Mouse (Mus musculus) left cerebral cortex, postnatal 14 days (tissue): ENCODE measurements at regions not wholly inside any gene's neighbourhood (a gene's known extent, or its start where the extent isn't known, plus 50 kb on each side); places are given as distances from the start of the nearest gene placed in this dataset.

ENCODE experiments used
- DNase-seq, 2 experiments: peaks; one replicate each; pipeline ENCODE4 v3.0.0; 2021 to 2022; ENCODE audit warnings: low spot score in 2 of 2, mixed read lengths in 1 of 2
- intact Hi-C: fragments of 180-260 bp; cut with DNase I; formaldehyde crosslinking; loops from one replicate; pipeline ENCODE4 v1.15.1; 2025
- microRNA-seq, 2 experiments: library from miRNA; unstranded; fragments of <30 nt; microRNA quantifications; one replicate each; pipeline ENCODE4 v1.2.0; 2022

GRCm38 (mm10) chr6:133170548-133170947 is 65.8 kb downstream of the Smim10l1 start:
- intact Hi-C loops = no loop called here
- no peak for DNase-seq

GRCm38 (mm10) chr6:133171286-133171685 is 66.6 kb downstream of the Smim10l1 start:
- intact Hi-C loops = no loop called here

GRCm38 (mm10) chr6:133206173-133206572 is 85.8 kb upstream of the 5530400C23Rik start:
- intact Hi-C loops = loop anchor here (5.0 kb wide), 1 partner anchor 1694 kb away; no protein-coding TSS in a partner anchor
- peak; percentile 25 to 66 for DNase-seq

More at GRCm38 (mm10) chr6:133171286-133171685, 66.6 kb downstream of the Smim10l1 start:
- DNase-seq = no peak

Small RNA genes lying in the stretch of these regions (microRNA-seq; reads per million reads assigned to microRNA genes)
- 0 reads per million in 2 experiments for gene Gm23403
- 0 reads per million in 2 experiments for gene Gm25019
